Mouse (Mus musculus): Measurements from ENCODE around the gene Thoc3. TPM values are rescaled to one million over a fixed set of nuclear protein-coding genes. Genes with fewer than 3 reads are reported as not detected.

Thoc3 gene
- total RNA-seq, 2 experiments from 2014 or later: 39.4 to 40.0 TPM

DNA sequence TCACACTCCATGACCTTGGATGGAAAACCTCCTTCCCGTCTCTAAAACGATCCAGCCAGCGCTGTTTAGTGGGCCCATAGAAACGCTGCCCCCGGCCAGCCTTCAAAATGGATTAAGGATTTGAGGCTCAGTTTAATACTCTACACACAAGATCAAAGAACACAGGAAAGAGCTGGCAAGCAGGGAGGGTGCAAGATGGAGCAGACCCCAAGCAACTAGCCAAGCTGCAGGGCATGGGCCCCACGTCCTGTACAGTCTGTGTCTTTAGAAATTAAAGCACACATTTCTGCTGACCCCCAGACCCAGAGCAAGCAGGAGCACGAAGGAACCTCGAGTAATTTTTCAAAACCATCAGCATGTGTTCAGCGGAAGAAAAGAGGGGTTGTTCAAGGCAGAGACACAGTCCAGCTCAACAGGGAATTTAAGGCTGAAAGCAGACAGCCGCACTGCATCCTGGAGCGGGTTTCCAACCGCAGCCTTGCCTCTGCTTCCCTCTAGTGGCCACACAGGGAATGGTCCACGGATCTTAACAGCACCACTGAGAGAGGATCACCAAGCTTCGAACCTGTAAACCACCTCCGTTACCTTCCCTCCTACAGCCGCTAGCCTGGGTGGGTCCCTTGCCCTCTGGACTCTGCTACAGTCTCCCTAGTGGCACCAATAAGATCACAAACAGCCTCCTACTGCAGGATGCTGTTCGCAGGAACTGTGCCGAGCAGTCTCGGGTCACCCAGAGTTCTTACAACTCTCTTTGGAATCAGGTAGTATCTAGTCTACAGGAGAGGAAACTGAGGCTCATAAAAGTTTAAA, 21.8 kb downstream of the Thoc3 start:
- peak; percentile 82 to 94 for DNase-seq (ENCODE audit: extremely low spot score in 1 of 2, low spot score in 1 of 2)

DNA sequence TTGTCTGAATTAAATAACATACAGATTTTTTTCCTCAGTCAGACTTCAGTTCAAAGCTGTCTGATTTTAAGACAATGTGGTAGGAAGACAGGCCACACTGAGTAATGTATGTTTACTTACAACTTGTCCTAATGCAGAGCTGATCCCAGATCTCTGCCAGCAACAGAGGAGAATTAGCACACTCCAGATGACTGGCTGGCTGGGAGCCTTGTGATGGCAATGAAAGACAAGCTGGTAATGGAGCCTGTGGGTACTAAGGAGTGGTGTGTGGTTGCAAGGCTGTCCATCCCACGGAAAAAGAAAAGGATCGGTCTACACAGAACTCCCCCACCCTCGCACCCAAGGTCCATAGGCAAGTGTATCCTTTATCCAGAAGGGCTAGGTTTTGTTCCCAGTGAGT, 25.0 kb downstream of the Thoc3 start:
- DNase-seq (ENCODE audit: extremely low spot score in 1 of 2, low spot score in 1 of 2): no peak

DNA sequence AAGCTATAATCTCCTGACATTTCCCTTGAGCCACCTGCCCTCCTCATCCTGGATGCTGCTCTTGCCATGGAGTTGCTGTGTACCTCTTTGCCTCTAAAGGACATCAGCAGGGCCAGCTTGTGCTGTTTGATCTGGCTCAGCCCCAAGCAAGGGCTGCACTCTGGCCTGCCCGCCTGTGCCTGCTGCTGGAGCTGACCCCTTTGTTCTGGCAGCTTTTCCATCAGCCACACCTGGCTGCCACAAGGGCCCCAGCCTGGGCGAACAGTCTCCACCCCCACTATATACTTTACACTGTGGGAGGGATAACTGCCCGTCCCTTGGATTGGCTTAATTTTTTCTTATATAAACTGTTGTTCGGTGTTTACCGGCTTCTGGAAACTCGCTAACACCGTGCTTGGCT, 28.7 kb downstream of the Thoc3 start:
- no peak for DNase-seq (ENCODE audit: extremely low spot score in 1 of 2, low spot score in 1 of 2)

DNA sequence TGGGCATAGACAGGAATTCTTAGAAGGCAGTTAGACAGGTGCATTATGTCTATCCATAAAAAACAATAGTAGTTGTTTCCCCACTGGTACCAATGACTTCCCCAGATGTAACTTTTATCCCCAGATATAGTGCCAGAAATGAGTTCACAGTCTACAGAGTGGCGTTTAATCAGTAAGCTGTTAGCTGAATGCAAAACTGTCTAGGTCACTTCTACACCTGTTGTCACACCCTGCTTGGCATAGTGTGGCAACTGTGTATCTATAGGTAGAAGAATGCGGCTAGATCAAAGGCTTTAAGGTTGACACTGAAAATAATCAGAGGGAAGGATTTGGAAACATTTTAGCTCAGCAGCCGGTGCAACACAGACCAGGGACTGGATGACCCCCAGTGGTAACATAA, 29.8 kb downstream of the Thoc3 start:
- DNase-seq (ENCODE audit: extremely low spot score in 1 of 2, low spot score in 1 of 2): no peak

DNA sequence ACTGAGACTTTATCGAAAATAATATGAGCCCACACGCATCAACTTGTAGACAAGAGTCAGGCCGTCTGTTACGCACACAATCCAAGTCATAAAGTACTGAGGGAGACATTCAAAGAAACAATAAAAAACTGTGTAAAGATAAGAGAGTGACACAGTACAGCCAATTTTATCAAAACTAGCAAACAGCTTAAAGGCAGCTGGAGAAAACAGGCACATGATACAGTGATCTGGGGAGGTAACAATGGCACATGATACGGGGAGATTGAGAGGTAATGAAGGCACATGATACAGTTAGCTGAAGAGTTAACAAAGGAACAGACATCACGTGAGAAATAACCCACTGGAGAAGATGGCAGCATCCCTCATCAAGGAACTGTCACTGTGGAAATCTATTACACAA, 31.6 kb downstream of the Thoc3 start:
- no peak for DNase-seq (ENCODE audit: extremely low spot score in 1 of 2, low spot score in 1 of 2)

DNA sequence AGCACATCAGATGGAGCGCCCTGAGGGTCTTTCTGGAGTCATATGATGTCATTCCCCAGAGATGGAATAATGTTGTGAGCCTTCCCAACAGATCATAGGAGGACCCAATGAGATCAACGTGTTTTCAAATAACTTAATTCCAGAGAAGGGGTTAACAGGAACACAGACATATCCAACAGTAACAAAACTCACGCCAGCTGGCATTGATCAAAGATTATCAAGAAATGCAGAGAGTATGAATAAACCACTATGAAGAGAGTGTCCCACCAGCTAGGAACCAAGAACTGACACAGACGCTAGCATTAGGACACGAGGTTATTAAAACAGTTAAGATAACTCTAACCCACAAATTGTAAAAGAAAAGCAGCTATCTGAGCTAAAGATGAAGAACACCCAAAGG, 32.0 kb downstream of the Thoc3 start:
- DNase-seq (ENCODE audit: extremely low spot score in 1 of 2, low spot score in 1 of 2): no peak

DNA sequence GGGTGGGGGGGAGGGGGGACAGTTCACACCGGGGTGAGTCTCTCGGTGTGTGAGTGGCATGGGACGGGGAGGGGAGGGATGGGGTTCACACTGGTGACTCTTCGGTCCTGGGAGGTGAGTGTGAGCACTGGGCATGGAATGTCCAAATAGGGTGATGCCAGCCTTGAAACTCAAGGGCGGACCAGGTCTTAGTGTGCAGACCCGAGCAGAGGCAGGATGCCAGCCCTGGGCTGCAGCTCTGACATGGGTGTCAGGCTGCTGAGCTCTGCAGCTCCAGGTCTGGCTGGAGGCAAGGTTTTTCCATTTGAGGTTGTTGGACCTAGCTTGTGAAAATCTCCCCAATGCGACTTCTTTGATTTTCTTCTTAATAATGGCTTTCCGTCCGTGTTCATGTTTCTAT, 37.5 kb downstream of the Thoc3 start:
- DNase-seq (ENCODE audit: extremely low spot score in 1 of 2, low spot score in 1 of 2): no peak

DNA sequence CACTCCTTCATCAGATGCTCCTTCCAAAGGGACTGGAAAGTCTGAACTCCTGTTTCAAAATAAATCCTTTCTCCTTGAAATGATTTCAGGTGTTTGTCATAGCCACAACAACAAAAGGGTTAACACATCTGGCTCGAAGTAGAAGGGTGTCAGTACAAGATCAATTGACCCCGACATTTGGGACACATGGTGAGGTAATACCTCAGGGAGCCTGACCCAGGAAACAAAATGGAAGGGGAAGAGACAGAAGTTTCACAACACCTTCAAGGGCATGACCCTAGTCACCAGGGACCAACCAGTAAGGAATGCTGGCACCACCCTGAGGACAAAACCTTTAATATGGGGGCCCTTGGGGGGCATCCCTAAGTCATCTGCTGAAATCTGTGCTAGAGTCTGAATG, 38.6 kb downstream of the Thoc3 start:
- no peak for DNase-seq (ENCODE audit: extremely low spot score in 1 of 2, low spot score in 1 of 2)

DNA sequence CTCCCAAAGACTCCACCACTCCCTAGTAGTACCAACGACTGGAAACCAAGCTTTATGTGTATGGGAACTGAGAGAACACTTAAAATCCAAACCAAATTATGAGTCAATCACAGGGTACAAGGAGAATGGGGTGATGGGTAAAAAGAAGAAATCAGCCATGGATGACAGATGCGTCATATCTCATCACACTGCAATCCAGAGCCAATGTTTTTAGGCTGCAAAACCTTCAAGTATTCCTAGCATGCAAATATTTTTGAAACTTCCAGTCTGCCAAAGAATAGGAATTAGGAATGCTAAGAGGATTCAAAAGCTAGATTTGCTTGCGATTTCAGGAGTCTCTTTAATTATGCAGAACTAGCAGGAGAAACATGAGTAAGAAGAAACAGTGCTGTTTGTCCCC, 39.9 kb downstream of the Thoc3 start:
- no peak for DNase-seq (ENCODE audit: extremely low spot score in 1 of 2, low spot score in 1 of 2)

DNA sequence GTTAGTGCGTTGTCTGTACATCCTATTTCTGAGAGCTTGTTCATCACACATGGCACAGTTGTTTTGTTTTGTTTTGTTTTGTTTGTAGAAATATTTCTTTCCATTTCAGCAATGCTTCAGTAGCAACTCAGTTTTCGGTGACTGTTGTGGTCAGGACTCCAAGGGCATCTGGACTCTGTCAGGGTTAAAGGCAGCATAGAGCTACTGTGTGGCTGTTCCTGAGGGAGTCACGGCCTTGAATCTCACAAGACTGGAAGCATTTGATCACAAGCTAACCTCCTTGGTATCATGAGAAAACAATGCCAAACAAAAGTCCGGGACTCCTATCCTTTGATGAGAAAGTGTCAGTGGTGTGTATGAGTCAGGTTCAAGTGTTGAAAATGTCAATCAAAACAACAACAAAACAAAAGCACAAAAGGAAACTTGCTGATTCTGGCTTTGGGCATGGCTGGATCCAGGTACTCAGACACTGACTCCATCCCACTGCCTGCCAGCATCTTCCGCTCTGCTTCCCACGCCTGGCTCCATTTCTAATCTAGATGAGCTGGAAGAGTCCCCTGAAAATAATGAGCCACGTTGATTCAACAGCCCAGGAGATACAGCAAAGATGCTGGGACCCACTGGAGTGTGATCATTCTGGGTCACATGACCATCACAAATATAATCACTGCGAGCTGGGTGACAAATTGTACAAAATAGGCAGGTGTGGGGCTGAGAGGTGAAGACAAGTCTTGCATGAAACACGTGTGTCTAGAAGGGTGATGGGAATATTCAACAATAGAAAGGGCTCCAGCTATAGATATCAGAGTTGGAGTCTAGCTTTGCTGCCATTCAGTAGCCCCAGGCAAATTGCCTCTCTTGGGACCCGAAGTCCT, 41.6 kb downstream of the Thoc3 start:
- DNase-seq (ENCODE audit: extremely low spot score in 1 of 2, low spot score in 1 of 2): no peak

DNA sequence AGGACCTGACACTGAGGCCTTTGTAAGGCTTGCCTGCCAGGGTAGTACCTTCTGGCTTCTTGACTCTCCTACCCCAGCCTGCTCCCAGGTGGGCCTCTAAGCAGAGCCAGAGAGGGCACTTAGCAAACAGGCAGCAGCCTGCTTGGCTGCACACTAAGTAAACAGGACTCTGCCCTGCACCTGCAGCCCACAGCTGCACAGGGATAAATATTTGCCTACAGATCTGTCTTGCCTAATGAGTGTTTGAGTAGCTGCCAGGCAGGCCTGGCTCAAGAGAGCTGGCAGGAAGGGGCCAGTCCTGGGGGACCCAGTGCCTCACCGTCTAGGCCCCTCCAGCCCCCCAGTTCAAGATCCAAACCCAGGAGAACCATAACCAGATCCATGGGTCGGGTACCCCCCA, 43.4 kb downstream of the Thoc3 start:
- DNase-seq (ENCODE audit: extremely low spot score in 1 of 2, low spot score in 1 of 2): no peak

DNA sequence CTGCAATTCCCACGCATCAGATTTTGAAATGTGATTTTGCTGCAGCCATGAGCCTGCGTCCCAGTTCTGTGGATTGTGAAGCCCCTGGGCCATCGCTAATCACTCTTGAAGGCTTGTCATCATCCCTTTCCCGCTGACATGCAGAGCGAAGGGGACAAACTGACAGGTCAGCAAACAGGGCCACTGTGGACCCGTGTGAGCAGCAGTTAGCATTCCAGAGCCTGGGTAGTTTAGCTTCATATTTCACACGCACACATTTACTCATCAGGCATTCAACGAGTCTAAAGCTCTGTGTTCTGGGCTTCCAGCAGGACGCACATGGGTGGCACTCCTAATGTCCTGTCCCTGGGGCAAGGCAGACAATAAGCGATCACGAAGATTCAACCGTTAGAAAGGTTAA, 48.4 kb downstream of the Thoc3 start:
- DNase-seq (ENCODE audit: extremely low spot score in 1 of 2, low spot score in 1 of 2): no peak

DNA sequence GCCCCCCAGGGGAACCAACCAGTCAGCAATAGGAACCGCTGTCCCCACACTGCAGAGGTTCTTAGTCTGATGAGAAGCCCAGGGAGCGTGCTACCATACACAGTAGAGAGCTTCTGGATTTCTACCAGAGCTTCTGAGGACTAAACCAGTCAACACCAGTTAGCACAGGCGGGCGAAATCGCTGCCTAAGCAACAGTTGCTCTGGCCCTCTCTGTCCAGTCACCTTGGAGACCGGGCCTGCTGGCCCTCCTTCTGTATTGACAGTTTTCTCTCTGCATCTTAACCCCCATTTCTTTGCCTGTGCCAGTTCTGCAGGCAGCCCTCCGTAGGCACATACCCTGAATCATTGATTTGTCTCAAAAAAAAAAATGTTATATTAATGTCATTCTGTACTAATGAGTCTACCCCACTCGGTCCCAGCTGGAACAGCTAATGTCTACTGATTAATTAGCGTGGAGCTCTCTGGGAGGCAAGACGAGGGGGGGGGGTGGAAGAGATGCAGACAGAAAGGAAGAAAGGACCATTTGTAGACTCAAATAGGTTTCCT, 49.8 kb downstream of the Thoc3 start:
- peak in 1 of 2 experiments; percentile 22 for DNase-seq (ENCODE audit: extremely low spot score in 1 of 2, low spot score in 1 of 2)

DNA sequence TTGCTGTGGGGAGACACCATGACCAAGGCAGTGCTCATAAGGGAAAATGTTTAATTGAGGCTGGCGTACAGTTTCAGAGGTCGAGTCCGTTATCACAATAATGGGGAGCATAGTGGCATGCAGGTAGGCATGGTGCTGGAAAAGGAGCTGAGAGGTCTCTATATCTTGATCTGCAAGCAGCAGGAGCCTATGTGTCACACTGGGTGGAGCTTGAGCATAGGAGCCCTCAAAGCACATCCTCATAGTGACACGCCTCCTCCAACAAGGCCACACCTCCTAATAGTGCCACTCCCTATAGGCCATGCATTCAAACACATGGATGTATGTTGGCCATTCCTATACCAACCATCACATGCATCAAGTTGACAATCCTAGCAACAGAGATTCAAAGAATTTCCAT, 53.6 kb downstream of the Thoc3 start:
- DNase-seq (ENCODE audit: extremely low spot score in 1 of 2, low spot score in 1 of 2): no peak

DNA sequence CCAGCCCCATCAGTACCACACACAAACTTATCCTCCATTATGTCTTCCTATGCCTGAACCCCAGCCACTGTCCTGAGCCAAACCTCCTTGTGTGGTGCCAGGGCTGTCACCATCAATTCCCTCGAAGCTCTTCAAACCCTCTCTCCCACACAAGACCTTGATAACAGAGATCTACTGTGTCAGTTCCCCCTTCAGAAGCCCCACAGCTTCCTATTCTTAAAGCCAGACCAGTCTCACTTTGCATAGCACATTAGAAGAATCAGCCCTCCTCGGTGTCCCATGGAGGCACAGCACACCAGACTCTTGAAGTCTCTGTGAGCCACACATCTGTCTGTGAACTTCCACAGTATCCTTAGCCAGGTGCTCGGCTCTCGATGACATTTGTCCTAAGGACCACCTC, 55.9 kb downstream of the Thoc3 start:
- DNase-seq (ENCODE audit: extremely low spot score in 1 of 2, low spot score in 1 of 2): no peak

DNA sequence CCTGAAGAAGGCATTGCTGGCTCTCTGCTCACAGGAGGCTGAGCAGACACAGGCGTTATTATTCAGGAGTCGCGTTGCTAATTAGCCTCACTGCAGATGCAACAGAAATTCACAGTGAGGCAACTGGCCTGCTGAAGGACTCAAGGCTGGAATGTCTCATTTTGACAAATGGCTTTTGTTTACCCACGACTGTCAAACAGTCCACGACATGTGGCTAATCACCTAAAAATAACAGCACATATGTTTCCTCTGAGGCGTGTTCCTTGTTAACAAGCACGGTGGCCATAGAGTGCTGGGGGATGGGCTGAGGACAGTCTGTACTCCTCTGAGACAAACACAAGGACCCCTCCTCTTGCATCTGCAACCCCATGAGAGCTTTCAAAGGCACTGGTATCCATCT, 56.4 kb downstream of the Thoc3 start:
- DNase-seq (ENCODE audit: extremely low spot score in 1 of 2, low spot score in 1 of 2): no peak

DNA sequence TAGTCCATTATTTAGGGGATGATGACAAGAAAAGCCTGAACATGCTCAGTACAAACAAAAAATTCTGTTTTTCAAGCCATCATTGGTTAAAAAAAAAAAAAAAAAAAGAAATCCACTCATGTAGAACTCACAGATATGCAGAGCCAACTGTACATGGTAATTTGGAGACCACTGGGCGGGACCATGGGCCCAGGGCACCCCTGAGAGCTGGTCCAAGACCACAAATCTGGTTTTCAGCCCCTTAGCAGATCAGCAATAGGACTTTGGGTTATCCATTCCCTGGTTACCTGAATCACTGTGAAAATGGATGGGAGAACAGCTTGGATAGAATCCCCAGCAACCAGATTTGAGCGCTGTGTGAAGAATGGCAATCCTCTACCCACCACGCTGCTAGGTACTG, 57.0 kb downstream of the Thoc3 start:
- DNase-seq (ENCODE audit: extremely low spot score in 1 of 2, low spot score in 1 of 2): no peak
